Mouse (Mus musculus): ENCODE data around the gene Kcmf1. TPM values are rescaled to one million over a fixed set of nuclear protein-coding genes. Genes with fewer than 3 reads are reported as not detected.

Gene Kcmf1
- total and polyA plus RNA-seq, 2 experiments from 2014 or later, result 52.1 to 93.7 TPM

DNA sequence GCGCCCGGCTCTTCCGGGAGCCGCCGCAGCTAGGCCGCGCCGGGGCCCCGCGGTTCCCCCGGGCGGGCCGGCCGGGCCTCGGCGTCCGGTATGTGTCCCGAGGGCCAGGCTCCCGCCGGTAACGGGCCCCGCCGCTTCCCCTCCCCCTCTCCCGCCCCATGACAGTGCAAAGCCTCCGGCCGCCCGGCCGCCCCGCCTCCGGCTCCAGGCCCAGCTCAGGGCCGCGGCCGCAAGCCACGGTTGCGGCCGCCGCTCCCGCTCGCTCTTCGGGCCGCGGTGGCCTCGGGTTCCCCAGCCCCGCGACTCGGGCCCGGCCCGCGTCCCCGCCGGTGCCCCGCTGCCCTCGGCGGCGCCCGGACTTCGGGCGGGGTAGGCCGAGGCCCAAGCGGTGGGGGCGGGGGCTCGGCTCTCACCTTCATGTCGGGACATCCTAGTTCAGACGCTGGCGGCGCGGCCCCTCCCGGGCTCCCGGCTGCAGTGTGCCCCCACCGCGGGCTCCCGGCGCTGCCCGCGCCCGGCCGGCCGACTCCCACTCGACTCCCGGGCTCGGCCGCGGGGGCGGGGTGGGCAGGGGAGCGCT, 488 bp downstream of the Kcmf1 start:
- Histone ChIP-seq H3K27me3 (ENCODE audit: control insufficient read depth, insufficient read depth, low read length) (no peaks in the 10 kb centered on the region), H3K27ac (ENCODE audit: low read depth) (peak overlapping the region; percentile 100), H3K9me3 (replicated peaks; ENCODE audit: control insufficient read depth, low read length) (no peaks in the 10 kb centered on the region), H3K36me3 (replicated peaks; ENCODE audit: control insufficient read depth, insufficient read depth, low read length) (peaks cover 4% of the 10 kb centered on the region; the same call in 1 of the 2 replicates), H3K9ac (replicated peaks; ENCODE audit: low read depth, low read length) (peak overlapping the region; percentile 100), H3K4me2 (ENCODE audit: low read depth, low read length) (peak overlapping the region; percentile 79), H3K4me3 (ENCODE audit: low read depth, low read length) (peak overlapping the region; percentile 100), H3K4me1 (ENCODE audit: control insufficient read depth, insufficient read depth) (peaks cover 48% of the 10 kb centered on the region)
- ATAC-seq (ENCODE audit: insufficient read depth, low read depth) (peak; percentile 59), DNase-seq (ENCODE audit: low spot score) (no peak)
- TF ChIP-seq EP300 (IDR thresholded peaks at IDR 0.05; ENCODE audit: low read depth), result no peak
- no peak for TF ChIP-seq CTCF (IDR thresholded peaks at IDR 0.05; ENCODE audit: low read depth)
- under 1% methylated on average over 60 of the region's 85 CpGs for WGBS

DNA sequence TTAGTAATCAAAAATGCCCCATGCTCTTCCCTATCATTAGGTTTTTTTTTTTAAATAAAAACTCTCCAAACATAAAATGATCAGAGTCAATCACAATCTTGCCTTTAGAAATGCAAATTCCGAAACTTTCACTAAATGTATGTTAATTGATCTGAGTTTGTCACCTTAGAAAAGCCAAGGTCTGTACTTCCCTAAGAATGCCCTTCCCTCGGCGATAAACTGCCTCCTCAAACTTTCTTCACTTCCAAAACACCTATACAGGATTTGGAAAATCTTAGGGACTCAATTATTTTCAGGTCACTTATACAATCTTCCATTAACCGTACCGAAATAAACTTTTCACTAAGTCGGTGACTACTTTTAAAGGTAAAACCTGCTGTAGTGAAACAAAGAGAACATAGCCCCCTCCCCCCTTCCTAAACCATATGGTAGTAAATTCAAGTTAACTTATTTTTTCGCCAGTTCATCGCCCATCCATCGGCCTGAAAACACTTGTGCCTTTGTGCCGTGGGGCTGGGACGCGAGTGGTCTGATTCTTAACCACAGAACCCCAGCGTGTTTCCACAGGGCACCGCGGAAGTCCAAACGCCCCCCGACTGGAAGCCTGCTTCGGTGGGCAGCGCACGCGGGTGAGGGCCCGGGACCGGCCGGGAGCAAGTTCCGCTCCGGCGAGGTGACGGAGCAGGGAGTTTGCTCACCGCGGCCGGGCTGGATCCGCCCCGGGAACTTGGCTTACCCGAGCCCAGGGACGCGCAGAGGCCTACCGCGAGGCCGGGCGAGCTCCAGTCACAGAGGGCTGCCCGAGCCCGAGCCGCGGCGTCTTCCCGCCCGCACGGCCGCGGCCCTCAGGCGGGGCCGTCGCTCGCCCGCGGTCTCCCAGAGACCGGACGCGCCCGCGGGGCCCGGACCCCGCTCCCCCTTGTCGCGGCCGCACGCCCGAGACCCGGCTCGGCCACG, 1.3 kb downstream of the Kcmf1 start:
- H3K9ac ChIP-seq (replicated peaks; ENCODE audit: low read depth, low read length), result peak overlapping the region; percentile 100
- under 1% methylated on average over 59 of the region's 71 CpGs for WGBS
- peaks cover 52% of the 10 kb centered on the region for H3K4me1 ChIP-seq (ENCODE audit: control insufficient read depth, insufficient read depth)
- TF ChIP-seq CTCF (IDR thresholded peaks at IDR 0.05; ENCODE audit: low read depth), result no peak
- no peak for TF ChIP-seq EP300 (IDR thresholded peaks at IDR 0.05; ENCODE audit: low read depth)
- peak; percentile 42 for ATAC-seq (ENCODE audit: insufficient read depth, low read depth)
- H3K4me3 ChIP-seq (ENCODE audit: low read depth, low read length), result peak overlapping the region; percentile 100
- no peaks in the 10 kb centered on the region for H3K27me3 ChIP-seq (ENCODE audit: control insufficient read depth, insufficient read depth, low read length)
- H3K27ac ChIP-seq (ENCODE audit: low read depth), result peak overlapping the region; percentile 100
- DNase-seq (ENCODE audit: low spot score), result no peak
- H3K36me3 ChIP-seq (replicated peaks; ENCODE audit: control insufficient read depth, insufficient read depth, low read length), result peaks cover 4% of the 10 kb centered on the region; the same call in 1 of the 2 replicates
- H3K4me2 ChIP-seq (ENCODE audit: low read depth, low read length), result peak overlapping the region; percentile 79
- no peaks in the 10 kb centered on the region for H3K9me3 ChIP-seq (replicated peaks; ENCODE audit: control insufficient read depth, low read length)

DNA sequence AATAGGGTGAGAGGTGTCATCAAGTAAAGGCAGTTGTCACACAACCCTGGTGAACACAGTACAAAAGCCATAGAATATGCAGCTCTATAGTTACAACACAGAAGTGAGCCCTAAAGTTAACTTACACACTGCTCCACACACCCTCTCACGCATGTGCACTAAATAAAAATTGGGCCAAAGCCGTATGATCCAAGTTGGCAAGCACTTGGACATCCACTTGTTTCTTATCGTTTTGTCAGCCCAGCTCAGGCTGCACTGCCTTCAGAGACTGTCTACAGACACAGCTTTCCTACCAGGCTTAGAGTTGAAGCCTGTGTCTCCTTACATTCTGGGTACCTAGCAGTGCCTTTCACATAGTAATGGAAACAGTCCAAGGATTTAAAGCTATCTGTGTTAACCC, 4.8 kb downstream of the Kcmf1 start:
- DNase-seq (ENCODE audit: low spot score) (peak; percentile 48), ATAC-seq (ENCODE audit: insufficient read depth, low read depth) (no peak)
- Histone ChIP-seq H3K9ac (replicated peaks; ENCODE audit: low read depth, low read length) (no peak overlapping the region), H3K27me3 (ENCODE audit: control insufficient read depth, insufficient read depth, low read length) (no peaks in the 10 kb centered on the region), H3K36me3 (replicated peaks; ENCODE audit: control insufficient read depth, insufficient read depth, low read length) (peaks cover 4% of the 10 kb centered on the region; the same call in 1 of the 2 replicates), H3K4me3 (ENCODE audit: low read depth, low read length) (no peak overlapping the region), H3K27ac (ENCODE audit: low read depth) (peak overlapping the region; percentile 75), H3K4me2 (ENCODE audit: low read depth, low read length) (0 out of 2 replicates have a peak overlapping the region, but pooled peaks have one; percentile 6), H3K9me3 (replicated peaks; ENCODE audit: control insufficient read depth, low read length) (no peaks in the 10 kb centered on the region), H3K4me1 (ENCODE audit: control insufficient read depth, insufficient read depth) (peaks cover 43% of the 10 kb centered on the region)
- TF ChIP-seq CTCF (IDR thresholded peaks at IDR 0.05; ENCODE audit: low read depth) (no peak), EP300 (IDR thresholded peaks at IDR 0.05; ENCODE audit: low read depth) (no peak)
- 19% methylated on average over 3 of the region's 3 CpGs for WGBS

DNA sequence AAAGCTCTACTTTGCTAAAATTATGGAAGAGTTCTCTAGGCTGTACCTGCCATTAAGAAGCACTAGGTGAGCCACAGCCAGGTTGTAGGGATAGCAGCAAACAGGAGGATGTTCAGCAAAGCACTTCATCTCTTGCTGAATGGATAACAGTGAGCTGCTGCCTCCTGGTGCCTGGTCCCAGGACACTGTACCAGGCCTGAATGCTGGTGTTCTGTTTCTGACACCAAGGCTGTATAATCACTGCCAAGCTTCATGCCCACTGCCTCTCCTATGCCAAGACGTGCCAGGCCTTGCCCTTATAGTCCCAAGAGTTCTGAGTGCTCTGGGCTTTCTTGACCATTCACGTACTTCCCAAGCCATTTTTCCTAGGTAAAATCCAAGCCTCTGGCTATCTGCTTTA, 8.5 kb downstream of the Kcmf1 start:
- no peak overlapping the region for H3K4me2 ChIP-seq (ENCODE audit: low read depth, low read length)
- TF ChIP-seq CTCF (IDR thresholded peaks at IDR 0.05; ENCODE audit: low read depth) (peak; percentile 18; the same call in 1 of the 2 replicates), EP300 (IDR thresholded peaks at IDR 0.05; ENCODE audit: low read depth) (no peak)
- no peaks in the 10 kb centered on the region for H3K9me3 ChIP-seq (replicated peaks; ENCODE audit: control insufficient read depth, low read length)
- no peak for DNase-seq (ENCODE audit: low spot score)
- ATAC-seq (ENCODE audit: insufficient read depth, low read depth), result no peak
- no peak overlapping the region for H3K4me3 ChIP-seq (ENCODE audit: low read depth, low read length)
- WGBS, result 85% methylated on average over 2 of the region's 2 CpGs
- peaks cover 2% of the 10 kb centered on the region; the same call in 1 of the 2 replicates for H3K36me3 ChIP-seq (replicated peaks; ENCODE audit: control insufficient read depth, insufficient read depth, low read length)
- no peak overlapping the region for H3K27ac ChIP-seq (ENCODE audit: low read depth)
- peaks cover 23% of the 10 kb centered on the region for H3K4me1 ChIP-seq (ENCODE audit: control insufficient read depth, insufficient read depth)
- no peaks in the 10 kb centered on the region for H3K27me3 ChIP-seq (ENCODE audit: control insufficient read depth, insufficient read depth, low read length)
- H3K9ac ChIP-seq (replicated peaks; ENCODE audit: low read depth, low read length), result no peak overlapping the region

DNA sequence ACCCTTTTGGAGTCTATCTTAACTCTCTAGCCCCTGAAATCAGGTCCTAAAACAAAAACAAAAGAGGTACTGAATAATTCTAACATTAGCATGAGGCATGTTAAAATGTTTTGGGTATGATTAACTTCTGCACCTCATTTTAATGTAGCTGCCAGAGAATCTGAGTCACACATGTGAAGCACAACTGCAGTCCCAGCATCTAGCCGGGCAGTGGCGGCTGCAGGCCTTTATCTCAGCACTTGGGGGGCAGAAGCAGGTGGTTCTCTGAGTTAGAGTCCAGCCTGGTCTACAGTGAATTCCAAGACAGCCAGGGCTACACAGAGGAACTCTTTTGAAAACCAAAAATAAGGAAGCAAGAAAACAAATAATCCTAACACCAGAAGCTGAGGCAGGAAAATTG, 11.1 kb downstream of the Kcmf1 start:
- Histone ChIP-seq H3K27ac (ENCODE audit: low read depth) (no peak overlapping the region), H3K4me1 (ENCODE audit: control insufficient read depth, insufficient read depth) (peaks cover 5% of the 10 kb centered on the region), H3K36me3 (replicated peaks; ENCODE audit: control insufficient read depth, insufficient read depth, low read length) (no peaks in the 10 kb centered on the region), H3K9me3 (replicated peaks; ENCODE audit: control insufficient read depth, low read length) (no peaks in the 10 kb centered on the region), H3K9ac (replicated peaks; ENCODE audit: low read depth, low read length) (no peak overlapping the region), H3K4me2 (ENCODE audit: low read depth, low read length) (no peak overlapping the region), H3K27me3 (ENCODE audit: control insufficient read depth, insufficient read depth, low read length) (no peaks in the 10 kb centered on the region), H3K4me3 (ENCODE audit: low read depth, low read length) (no peak overlapping the region)
- no peak for DNase-seq (ENCODE audit: low spot score)
- no peak for ATAC-seq (ENCODE audit: insufficient read depth, low read depth)
- WGBS, result 30% methylated on average over 2 of the region's 2 CpGs
- TF ChIP-seq EP300 (IDR thresholded peaks at IDR 0.05; ENCODE audit: low read depth), result no peak
- TF ChIP-seq CTCF (IDR thresholded peaks at IDR 0.05; ENCODE audit: low read depth), result no peak
